Mouse (Mus musculus) frontal cortex, postnatal 10 days (tissue): Measurements from ENCODE around the gene Zbtb3.

Experiments
- DNase-seq, 2 experiments: peaks; one replicate each; pipeline ENCODE4 v3.0.0; 2022; ENCODE audit warnings: low spot score in 2 of 2, mixed read lengths in 1 of 2

Zbtb3 gene

GRCm38 (mm10) chr19:8802130-8802821, at the start of gene Zbtb3:
Gene Zbtb3, plus strand, starts transcription at chr19:8802555.
- peak; percentile 94 to 96 for DNase-seq

DNA sequence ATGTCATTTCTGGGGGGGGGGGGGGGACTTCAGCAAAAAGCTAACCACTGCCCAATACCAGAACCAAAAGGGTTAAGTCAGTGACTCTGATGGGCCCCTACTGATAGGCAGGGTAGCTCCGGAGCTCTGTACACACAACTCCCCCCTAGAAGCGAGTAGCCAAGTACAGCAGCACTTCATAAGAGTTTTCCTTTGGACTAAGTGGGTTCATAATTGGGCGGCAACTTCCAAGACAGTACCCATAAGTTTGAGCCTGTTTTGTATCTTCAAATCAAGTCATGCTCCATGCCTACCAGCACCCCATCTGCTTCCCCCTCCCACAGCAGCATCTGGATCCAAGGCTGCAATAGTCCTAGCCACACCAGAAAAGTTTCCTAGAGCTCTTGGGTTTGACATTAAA, 46.7 kb upstream of the Zbtb3 start:
- no peak for DNase-seq

- peak; percentile 82 to 90 for DNase-seq
These were observed 45.5 kb upstream of the Zbtb3 start, which contains the start of gene Nxf1 for GRCm38 (mm10) chr19:8756635-8757387. Gene Nxf1, plus strand, starts transcription at chr19:8757073.

- DNase-seq = no peak
These were observed 44.8 kb upstream of the Zbtb3 start for GRCm38 (mm10) chr19:8757471-8757998.

DNA sequence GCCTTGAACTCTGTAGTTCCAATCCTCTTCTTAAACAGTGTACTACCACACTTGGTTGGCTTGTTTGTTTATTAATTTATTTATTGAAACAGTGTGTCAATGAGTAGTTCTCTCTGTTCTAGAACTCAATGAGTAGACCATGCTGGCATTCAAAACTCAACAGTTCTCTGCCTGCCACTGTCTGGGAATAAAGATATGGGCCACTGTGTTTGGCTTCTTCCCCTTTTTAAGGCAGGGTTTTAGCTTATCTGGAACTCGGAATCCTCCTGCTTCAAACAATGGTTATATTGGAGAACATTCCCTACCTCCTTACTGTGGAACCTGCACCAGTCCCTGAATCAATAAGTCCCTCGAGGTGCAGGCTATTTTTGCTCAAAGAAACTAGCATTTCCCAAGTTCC, 43.5 kb upstream of the Zbtb3 start:
- DNase-seq = no peak

GRCm38 (mm10) chr19:8760757-8761156, 41.6 kb upstream of the Zbtb3 start:
- no peak for DNase-seq

DNA sequence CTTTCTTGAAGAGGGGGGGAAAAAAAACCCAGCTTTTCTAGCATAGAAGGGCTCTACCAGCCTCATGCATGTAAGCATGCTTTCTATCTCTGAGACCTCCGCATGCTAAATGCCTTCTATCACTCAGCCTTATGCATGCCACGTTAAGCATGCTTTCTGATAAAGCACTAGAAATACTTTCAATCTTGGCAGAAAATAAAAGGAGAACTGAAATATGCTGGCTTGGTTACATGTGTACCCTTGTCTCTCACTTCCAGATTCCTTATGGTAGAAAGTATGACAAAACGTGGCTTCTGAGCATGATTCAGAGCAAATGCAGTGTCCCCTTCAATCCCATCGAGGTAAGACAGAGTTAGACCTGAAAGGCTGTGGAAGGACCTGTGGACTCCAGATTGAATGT, 39.1 kb upstream of the Zbtb3 start:
- no peak for DNase-seq

DNA sequence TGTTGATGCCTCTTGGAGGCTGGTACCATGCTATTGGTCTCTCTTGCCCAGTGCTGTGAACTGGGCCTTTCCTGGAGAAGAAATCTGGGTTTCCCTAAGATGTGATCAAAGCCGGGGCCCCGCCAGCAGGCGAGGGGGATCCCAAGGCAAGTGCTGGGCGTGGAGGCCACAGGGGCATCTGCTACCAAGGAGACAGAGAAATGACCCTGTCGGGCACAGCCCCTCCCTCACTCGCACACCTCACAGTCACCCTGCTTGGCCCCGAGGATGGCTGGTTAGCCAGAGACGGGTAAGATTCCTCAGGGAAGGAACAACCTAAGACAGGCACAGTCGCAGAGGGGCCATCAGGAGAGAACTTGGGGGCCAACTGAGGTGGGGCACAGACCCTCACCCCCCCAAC, 36.8 kb upstream of the Zbtb3 start:
- no peak for DNase-seq

DNA sequence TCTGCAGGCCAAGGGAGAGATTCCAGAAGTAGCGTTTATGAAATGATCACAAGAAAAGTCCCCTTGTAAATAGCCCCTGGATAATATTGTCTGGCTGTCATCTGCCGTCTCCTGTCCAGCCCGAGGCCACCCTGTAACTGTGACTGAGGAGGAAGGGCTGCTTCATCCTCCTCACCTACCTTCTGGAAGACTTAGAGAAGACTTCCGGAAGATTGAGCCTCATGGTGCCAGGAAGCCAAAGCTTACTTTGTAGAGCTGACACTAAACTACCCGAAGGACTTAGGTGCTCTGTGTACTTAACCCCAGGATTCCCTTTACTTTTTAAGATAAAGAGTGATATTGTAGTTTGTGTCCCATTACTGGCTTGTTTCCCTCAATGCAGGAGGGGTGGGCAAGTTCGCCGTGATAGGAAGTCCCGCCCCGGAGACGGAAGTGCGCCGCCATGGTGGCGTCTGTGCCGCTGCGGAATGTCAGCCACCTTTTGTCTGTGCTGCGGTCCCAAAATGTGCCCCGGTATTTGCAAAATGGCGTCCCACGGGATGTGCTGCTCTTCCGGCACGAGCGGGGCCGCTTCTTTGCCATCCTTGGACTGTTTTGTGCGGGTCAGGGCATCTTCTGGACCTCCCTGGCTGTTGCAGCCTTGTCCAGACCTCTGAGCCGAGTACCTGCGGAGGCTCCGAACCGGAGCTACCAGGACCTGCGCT, 31.6 kb upstream of the Zbtb3 start, which contains the start of gene Tmem223:
Tmem223 (plus strand) TSS at position 430 of the 704 bp plus-strand sequence.
- DNase-seq = peak; percentile 69 to 78

DNA sequence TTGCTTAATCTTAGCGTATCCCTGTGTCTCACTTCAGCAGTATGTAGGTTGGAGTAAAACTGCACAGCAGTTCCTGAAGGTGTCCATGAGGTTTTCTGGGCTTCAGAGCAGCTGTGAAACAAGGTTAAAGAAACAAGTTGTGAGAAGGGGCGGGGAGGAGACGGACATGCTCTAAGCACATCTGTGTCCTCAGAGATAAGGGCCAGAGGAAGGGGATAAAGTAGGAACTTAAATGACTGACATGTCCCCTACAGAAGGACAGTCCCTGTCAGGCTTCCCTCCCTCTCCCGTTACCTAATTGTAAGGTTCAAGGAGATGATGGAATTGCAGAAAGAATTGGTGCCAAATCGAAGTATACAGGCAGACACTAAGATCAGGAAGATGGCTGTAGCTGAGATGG, 29.4 kb upstream of the Zbtb3 start:
- no peak for DNase-seq

- DNase-seq = no peak
These were observed 28.9 kb upstream of the Zbtb3 start for GRCm38 (mm10) chr19:8773409-8773808.

DNA sequence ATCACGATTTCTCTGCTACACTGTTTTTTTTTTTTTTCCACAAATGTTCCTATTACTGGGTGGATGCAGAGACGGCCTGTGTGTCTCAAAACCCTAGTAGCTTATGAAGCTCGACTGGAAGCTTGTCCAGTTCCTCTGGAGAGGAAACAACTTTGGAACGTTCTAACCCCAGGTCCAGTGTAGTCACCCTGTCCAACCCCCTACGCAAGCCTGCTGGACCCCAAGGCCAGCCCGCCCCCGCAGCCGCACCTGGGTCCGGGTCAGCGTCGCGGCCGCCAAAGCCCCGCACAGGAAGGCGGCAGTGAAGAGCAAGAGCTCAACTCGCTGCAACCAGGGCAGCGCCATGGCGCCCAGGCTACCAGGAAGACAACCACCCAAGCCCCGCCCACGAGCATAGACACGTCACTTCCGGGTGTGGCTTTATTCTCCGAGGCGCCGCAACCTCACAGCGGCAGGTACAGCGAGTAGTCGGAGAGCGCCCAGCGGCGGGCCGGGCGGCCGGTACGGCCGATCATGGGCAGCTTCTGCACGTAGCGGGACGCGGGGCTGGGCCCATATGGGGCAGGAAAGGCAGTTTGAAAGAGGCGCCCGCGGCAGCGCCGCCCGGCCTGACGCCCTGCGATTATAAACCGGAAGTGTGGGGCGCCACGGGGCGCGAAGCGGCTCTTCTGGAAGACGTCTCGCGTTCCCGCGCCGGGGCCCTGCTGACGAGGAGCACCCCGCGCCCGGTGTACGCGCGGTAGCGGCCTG, 28.1 kb upstream of the Zbtb3 start, which contains the start of gene Tmem179b:
Tmem179b (minus strand) TSS at position 382 of the 750 bp plus-strand sequence.
- DNase-seq = peak; percentile 92 to 95

GRCm38 (mm10) chr19:8774951-8775421, 27.4 kb upstream of the Zbtb3 start:
- no peak for DNase-seq

DNA sequence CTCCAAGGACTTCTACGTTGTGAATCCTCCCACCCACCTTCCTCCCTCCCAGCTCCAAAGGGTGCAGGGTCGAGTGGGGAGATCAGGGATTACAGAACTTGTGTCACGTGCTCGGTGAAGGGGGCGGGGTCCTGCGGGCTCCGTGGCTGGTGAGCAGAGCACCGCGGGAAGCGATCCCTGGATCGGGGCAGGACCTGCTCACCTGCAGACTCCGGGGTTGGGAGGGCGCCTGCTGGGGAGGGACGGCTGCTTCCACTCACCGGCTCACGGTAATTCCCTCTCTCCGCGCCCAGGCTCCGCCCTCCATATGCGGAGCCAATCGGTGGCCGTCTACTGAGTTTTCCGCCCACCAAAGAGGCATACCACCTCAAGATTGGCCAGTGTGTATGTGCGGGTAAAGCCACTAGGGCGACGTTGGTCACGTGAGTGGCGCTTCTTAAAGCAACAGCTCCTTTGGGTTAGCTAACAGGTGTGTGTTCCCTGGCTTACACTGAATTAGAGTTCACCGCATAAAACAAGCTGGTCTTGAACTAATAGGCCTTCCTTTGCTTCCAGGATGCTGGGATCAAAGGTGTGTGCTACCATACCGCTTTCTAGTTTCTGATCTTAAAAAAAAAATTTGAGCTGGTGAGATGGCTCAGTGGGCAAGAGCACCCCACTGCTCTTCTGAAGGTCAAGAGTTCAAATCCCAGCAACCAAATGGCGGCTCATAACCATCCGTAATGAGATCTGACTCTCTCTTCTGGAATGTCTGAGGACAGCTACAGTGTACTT, 16.2 kb upstream of the Zbtb3 start, which contains the start of gene Taf6l:
Taf6l (minus strand) TSS at position 410 of the 774 bp plus-strand sequence.
- DNase-seq = peak; percentile 91

- DNase-seq = no peak
These were observed 13.8 kb upstream of the Zbtb3 start for GRCm38 (mm10) chr19:8788521-8788920.

DNA sequence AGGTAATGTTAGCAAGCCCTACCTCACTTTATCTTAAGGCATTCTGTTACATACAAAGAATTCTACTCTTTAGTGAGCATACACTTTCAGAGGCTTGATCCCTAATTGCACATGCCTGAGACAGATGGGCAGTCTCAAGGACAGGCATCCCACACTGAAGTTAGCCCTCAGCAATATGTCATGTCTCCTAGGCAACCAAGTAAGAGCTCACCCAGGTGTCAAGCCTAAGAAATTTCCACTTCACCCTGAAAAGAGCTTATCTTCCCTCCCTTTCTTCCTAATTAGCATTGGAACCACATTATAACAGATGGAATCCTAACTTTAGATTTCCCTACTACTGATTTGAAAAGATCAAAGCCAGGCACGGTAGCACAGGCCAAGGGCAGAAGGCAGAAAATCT, 13.2 kb upstream of the Zbtb3 start:
- DNase-seq = no peak

DNA sequence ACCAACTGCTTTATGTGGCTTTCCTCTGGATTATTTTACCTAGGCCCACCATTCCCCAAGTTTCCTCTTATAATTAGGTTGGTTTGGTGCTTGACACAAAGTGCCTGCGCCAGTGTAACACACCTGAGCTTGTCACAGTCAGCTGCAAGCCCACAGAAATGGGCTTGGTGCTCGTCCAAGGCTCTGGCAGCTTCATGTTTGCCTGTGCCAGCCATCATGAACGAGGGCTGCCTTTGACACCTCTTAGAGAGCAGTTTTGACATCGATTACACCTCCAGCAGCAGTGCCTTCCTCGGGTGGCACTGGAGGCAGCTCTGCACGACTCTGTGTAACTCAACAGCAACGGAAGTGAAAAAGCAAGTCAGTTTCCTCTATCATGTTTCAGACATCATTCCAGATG, 12.2 kb upstream of the Zbtb3 start:
- no peak for DNase-seq

- peak; percentile 86 to 88 for DNase-seq
These were observed 4.0 kb upstream of the Zbtb3 start, which contains the start of gene Polr2g for GRCm38 (mm10) chr19:8798264-8798946. Gene Polr2g, minus strand, starts transcription at chr19:8798577.

DNA sequence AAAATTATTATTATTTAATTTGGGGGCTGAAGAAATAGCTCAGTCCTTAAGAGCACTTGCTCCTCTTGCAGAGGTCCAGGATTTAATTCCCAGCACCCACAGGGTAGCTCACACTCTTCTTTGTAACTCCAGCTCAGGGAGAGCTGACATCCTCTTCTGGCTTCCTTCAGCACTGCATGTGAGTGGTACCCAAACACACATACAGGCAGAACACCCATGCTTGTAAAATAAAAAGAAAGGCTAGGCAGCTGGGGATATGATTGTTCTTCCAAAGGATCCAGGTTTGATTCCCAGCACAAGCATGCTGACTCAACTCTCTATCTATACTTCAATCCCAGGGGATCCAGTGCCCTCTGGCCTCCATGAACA, 3.4 kb upstream of the Zbtb3 start:
- no peak for DNase-seq
